In genomic region chr5:134176169-134176881, GRCm38 (mm10) we compare ENCODE assay signal across 8 mouse cellular contexts. TPM values are rescaled to one million over a fixed set of nuclear protein-coding genes. Genes with fewer than 3 reads are reported as not detected.
A peak's percentile ranks its signal among the peaks of the same experiment; 100 is the strongest.
DNase-seq lines count a peak whose midpoint lies in the region; ATAC-seq lines count a peak whose summit lies in the region.

Gene Rcc1l (minus strand): TSS chr5:134176774.

- H3K36me3 ChIP-seq in hindbrain, embryonic 12.5 days: peaks cover 6% of the 10 kb centered on the region; the same call in 1 of the 2 replicates

- H3K4me1 ChIP-seq in hindbrain, embryonic 12.5 days: peaks cover 13% of the 10 kb centered on the region

- no peaks in the 10 kb centered on the region for H3K9me3 ChIP-seq in hindbrain, embryonic 12.5 days (replicated peaks)

- H3K4me2 ChIP-seq in hindbrain, embryonic 12.5 days (replicated peaks): peak within 1 kb of the TSS; percentile 91

- peak; percentile 91 for ATAC-seq in hindbrain, embryonic 12.5 days (ENCODE audit: low FRiP score)

- DNase-seq in MN1 (ENCODE audit: low spot score): peak; percentile 95
- peak; percentile 87 for DNase-seq in cerebellum, adult 9-11 months
- peak; percentile 74 to 80 for DNase-seq in frontal cortex, postnatal 10 days (ENCODE audit: low spot score in 2 of 2)
- peak; percentile 82 to 89 for DNase-seq in layer of hippocampus, postnatal 14 days (ENCODE audit: low spot score in 2 of 2)
- peak; percentile 85 for DNase-seq in lung, postnatal 14 days
- DNase-seq in retina, adult 2 months (ENCODE audit: low read depth, low spot score): peak; percentile 81
- DNase-seq in thymus, postnatal 36 days: peak; percentile 77 to 81

- H3K9ac ChIP-seq in hindbrain, embryonic 12.5 days: peak within 1 kb of the TSS; percentile 68

- H3K27me3 ChIP-seq in hindbrain, embryonic 12.5 days: no peaks in the 10 kb centered on the region; the same call in 1 of the 2 replicates

- H3K4me3 ChIP-seq in hindbrain, embryonic 12.5 days: peak within 1 kb of the TSS; percentile 96

- peak within 1 kb of the TSS; percentile 67 for H3K27ac ChIP-seq in hindbrain, embryonic 12.5 days

- under 1% methylated on average over 70 of the region's 72 CpGs for WGBS in hindbrain, embryonic 12.5 days

RNA-seq across cellular contexts. Expression of gene Rcc1l, which starts in this region (rescaled TPM):
- 27.4 and 28.0 TPM in 2 replicates for polyA plus RNA-seq in hindbrain, embryonic 12.5 days (2016; fragmentation: Nextera tagmentation; extraction: Ambion mirVana)
- total RNA-seq in layer of hippocampus, postnatal 14 days (2021): 10 to 100 TPM; 14.8 to 17.5 TPM

Comparison
In these comparisons a context has a peak if more than half of its experiments do, and no peak if none do; other contexts are left out.
1. Peak in every context shown above with its lines: DNase-seq, ATAC-seq, H3K4me3 ChIP-seq and H3K27ac ChIP-seq.